Comparison of ENCODE assay signal across 7 mouse cellular contexts in the genomic region with DNA sequence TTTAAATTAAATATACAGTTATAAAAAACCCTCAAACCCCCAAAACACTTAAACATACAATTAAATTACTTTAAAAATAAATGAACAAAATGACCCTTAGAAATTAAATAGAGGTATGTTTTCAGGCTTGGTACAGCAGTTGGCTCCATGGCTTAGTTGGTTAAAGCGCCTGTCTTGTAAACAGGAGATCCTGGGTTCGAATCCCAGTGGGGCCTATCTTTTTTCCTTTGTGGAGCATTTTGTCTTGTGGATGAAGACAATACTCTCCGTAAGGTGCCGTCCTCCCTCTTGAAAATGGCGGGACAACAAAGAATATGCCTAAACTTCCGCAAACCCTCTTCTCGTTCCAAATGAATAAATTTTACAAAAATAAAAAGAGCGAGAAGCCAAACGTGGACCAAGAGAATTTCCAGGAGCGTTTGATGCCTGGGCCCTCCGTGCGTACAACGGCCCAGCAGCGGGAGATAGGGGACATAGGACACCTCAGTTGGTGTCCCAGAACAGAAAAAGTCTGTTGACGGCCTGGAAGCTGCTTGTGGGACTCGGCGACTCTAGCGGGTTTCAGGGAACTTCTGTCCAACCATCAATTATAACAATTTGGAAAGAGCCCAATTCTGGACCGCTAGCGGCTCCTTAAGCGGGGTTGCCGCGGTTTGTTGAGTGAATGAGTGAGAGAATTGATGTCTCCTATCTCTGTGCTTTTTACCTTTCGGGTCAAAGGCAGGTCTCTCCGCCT. TPM values are rescaled to one million over a fixed set of nuclear protein-coding genes. Genes with fewer than 3 reads are reported as not detected.
DNase-seq lines count a peak whose midpoint lies in the region; ATAC-seq and TF ChIP-seq lines count a peak whose summit lies in the region.

No protein-coding gene starts in this region.

- peak; percentile 93 for DNase-seq in ZHBTc4 (ENCODE audit: low read depth, low spot score)
- peak; percentile 87 for DNase-seq in cerebellum, adult 11 months
- DNase-seq in forebrain, postnatal 0 days: peak; percentile 92
- peak; percentile 95 for DNase-seq in hindbrain, embryonic 14.5 days (ENCODE audit: low spot score)
- DNase-seq in layer of hippocampus, postnatal 25 days (ENCODE audit: extremely low spot score in 1 of 2, low spot score in 1 of 2): peak; percentile 68 to 87
- peak; percentile 61 for DNase-seq in lung, postnatal 14 days
- peak; percentile 83 to 87 for DNase-seq in right cerebral cortex, postnatal 10 days (ENCODE audit: low spot score in 2 of 2)

- no peaks in the 10 kb centered on the region for H3K4me1 ChIP-seq in forebrain, postnatal 0 days (ENCODE audit: insufficient read depth)
- peaks cover 15% of the 10 kb centered on the region for H3K4me1 ChIP-seq in hindbrain, embryonic 14.5 days (replicated peaks; ENCODE audit: control insufficient read depth, insufficient read depth, low read length)

- H3K27ac ChIP-seq in forebrain, postnatal 0 days (ENCODE audit: low read depth, low read length): 0 out of 2 replicates have a peak overlapping the region, but pooled peaks have one; percentile 51
- H3K27ac ChIP-seq in hindbrain, embryonic 14.5 days: no peak overlapping the region

- H3K9ac ChIP-seq in forebrain, postnatal 0 days: peak overlapping the region; percentile 47
- H3K9ac ChIP-seq in hindbrain, embryonic 14.5 days: peak overlapping the region; percentile 68

- H3K4me2 ChIP-seq in forebrain, postnatal 0 days (ENCODE audit: low read depth): peak overlapping the region; percentile 62
- H3K4me2 ChIP-seq in hindbrain, embryonic 14.5 days (replicated peaks): peak overlapping the region; percentile 82

- no peaks in the 10 kb centered on the region for H3K27me3 ChIP-seq in forebrain, postnatal 0 days (ENCODE audit: insufficient read depth, low read length)
- peaks cover 10% of the 10 kb centered on the region; the same call in 1 of the 2 replicates for H3K27me3 ChIP-seq in hindbrain, embryonic 14.5 days (ENCODE audit: control insufficient read depth, insufficient read depth, low read length)

- H3K36me3 ChIP-seq in forebrain, postnatal 0 days (ENCODE audit: insufficient read depth): no peaks in the 10 kb centered on the region
- no peaks in the 10 kb centered on the region for H3K36me3 ChIP-seq in hindbrain, embryonic 14.5 days (replicated peaks; ENCODE audit: control insufficient read depth, insufficient read depth)

- under 1% methylated on average over 25 of the region's 25 CpGs for WGBS in forebrain, postnatal 0 days
- under 1% methylated on average over 25 of the region's 25 CpGs for WGBS in hindbrain, embryonic 14.5 days

- no peaks in the 10 kb centered on the region for H3K9me3 ChIP-seq in forebrain, postnatal 0 days (ENCODE audit: low read length)
- no peaks in the 10 kb centered on the region for H3K9me3 ChIP-seq in hindbrain, embryonic 14.5 days (ENCODE audit: control insufficient read depth, low read length)

- TF ChIP-seq CTCF in forebrain, postnatal 0 days (IDR thresholded peaks at IDR 0.05; ENCODE audit: low read depth): no peak

- peak overlapping the region; percentile 50 for H3K4me3 ChIP-seq in forebrain, postnatal 0 days (ENCODE audit: low read depth, low read length)
- H3K4me3 ChIP-seq in hindbrain, embryonic 14.5 days (replicated peaks; ENCODE audit: low read length): peak overlapping the region; percentile 66

- ATAC-seq in forebrain, postnatal 0 days: peak; percentile 81
- peak; percentile 86 for ATAC-seq in hindbrain, embryonic 14.5 days (ENCODE audit: low FRiP score)

RNA-seq across cellular contexts. Expression of gene Gpx5, which starts 16.5 kb away (rescaled TPM):
- total RNA-seq in forebrain, postnatal 0 days (2014; rRNA removed): not detected in 2 replicates
- polyA plus RNA-seq in forebrain, postnatal 0 days (2015; fragmentation: Nextera tagmentation; extraction: Ambion mirVana): not detected in 2 replicates
- polyA plus RNA-seq in hindbrain, embryonic 14.5 days (2014; fragmentation: Nextera tagmentation; extraction: Ambion mirVana): not detected in 2 replicates
- not detected for total RNA-seq in layer of hippocampus, postnatal 25 days (2021)

RNA-seq across cellular contexts. Expression of gene Gpx6, which starts 35.9 kb away (rescaled TPM):
- total RNA-seq in forebrain, postnatal 0 days (2014; rRNA removed): 0.15 TPM in 1 of 2 replicates, not detected in the other
- 0.11 and 0.14 TPM in 2 replicates for polyA plus RNA-seq in forebrain, postnatal 0 days (2015; fragmentation: Nextera tagmentation; extraction: Ambion mirVana)
- polyA plus RNA-seq in hindbrain, embryonic 14.5 days (2014; fragmentation: Nextera tagmentation; extraction: Ambion mirVana): 0.15 TPM in 1 of 2 replicates, not detected in the other
- total RNA-seq in layer of hippocampus, postnatal 25 days (2021): not detected
